Comparison of ENCODE assay signal across 9 mouse cellular contexts in the genomic region with DNA sequence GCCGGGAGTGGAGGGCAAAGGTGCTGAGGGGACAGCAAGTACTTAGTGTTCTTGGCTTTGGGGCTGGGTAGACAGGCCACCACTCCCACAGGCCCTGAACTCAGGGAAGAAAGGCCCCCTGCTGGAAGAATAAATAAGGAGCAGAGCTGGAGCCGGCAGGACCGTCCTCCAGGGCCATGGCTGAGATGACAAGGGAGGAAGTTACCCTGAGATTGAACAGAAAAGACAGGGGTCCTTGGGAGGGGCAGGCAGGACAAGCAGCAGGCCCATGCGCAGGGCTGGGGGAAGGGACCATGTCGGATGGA. TPM values are rescaled to one million over a fixed set of nuclear protein-coding genes. Genes with fewer than 3 reads are reported as not detected.
DNase-seq lines count a peak whose midpoint lies in the region; ATAC-seq and TF ChIP-seq lines count a peak whose summit lies in the region.
"Had no signal": no experiment of that assay in that cellular context is flagged by ENCODE, and none has a peak within 500 bp of the region (broad histone marks: within the 10 kb centered on the region; RNA-seq: fewer than 3 reads in every experiment).

No protein-coding gene starts in this region.

- no peak overlapping the region for H3K9ac ChIP-seq in limb, embryonic 11.5 days (ENCODE audit: low read length)
- H3K9ac ChIP-seq in embryonic facial prominence, embryonic 15.5 days: no peak overlapping the region
- H3K9ac ChIP-seq in midbrain, postnatal 0 days (replicated peaks; ENCODE audit: low read length, poor library complexity, severe bottlenecking): no peak overlapping the region

- WGBS in limb, embryonic 11.5 days: 38% methylated on average over 5 of the region's 5 CpGs
- 28% methylated on average over 5 of the region's 5 CpGs for WGBS in limb, embryonic 10.5 days
- 29% methylated on average over 5 of the region's 5 CpGs for WGBS in embryonic facial prominence, embryonic 15.5 days
- WGBS in midbrain, postnatal 0 days: 16% methylated on average over 5 of the region's 5 CpGs

- peak; percentile 66 for TF ChIP-seq CTCF in midbrain, postnatal 0 days (IDR thresholded peaks at IDR 0.05)

- no peak for DNase-seq in limb, embryonic 11.5 days (ENCODE audit: low spot score)
- no peak for DNase-seq in limb, embryonic 10.5 days (ENCODE audit: low spot score)
- DNase-seq in kidney, postnatal 10 days: peak; percentile 71
- DNase-seq in midbrain, postnatal 0 days (ENCODE audit: low spot score): peak; percentile 51
- DNase-seq in left cerebral cortex, adult 8-10 months (ENCODE audit: low spot score in 2 of 2): no peak
- DNase-seq in layer of hippocampus, postnatal 25 days (ENCODE audit: extremely low spot score in 1 of 2, low spot score in 1 of 2): no peak
- DNase-seq in cerebellum, postnatal 4 days (ENCODE audit: low spot score in 2 of 2): no peak

- no peaks in the 10 kb centered on the region for H3K27me3 ChIP-seq in limb, embryonic 11.5 days (ENCODE audit: control insufficient read depth, insufficient read depth, low read length)
- H3K27me3 ChIP-seq in limb, embryonic 10.5 days (ENCODE audit: low read depth, poor library complexity, severe bottlenecking): no peaks in the 10 kb centered on the region
- H3K27me3 ChIP-seq in embryonic facial prominence, embryonic 15.5 days: no peaks in the 10 kb centered on the region
- no peaks in the 10 kb centered on the region for H3K27me3 ChIP-seq in midbrain, postnatal 0 days (ENCODE audit: insufficient read depth, low read length)

- H3K4me1 ChIP-seq in limb, embryonic 11.5 days (ENCODE audit: control insufficient read depth, insufficient read depth, low read length): peaks cover 6% of the 10 kb centered on the region; the same call in 1 of the 2 replicates
- peaks cover 31% of the 10 kb centered on the region for H3K4me1 ChIP-seq in limb, embryonic 10.5 days
- peaks cover 18% of the 10 kb centered on the region for H3K4me1 ChIP-seq in embryonic facial prominence, embryonic 15.5 days
- no peaks in the 10 kb centered on the region for H3K4me1 ChIP-seq in midbrain, postnatal 0 days (ENCODE audit: insufficient read depth, low read length)

- H3K4me2 ChIP-seq in limb, embryonic 11.5 days (ENCODE audit: low read depth, severe bottlenecking): no peak overlapping the region
- H3K4me2 ChIP-seq in embryonic facial prominence, embryonic 15.5 days (replicated peaks): no peak overlapping the region
- H3K4me2 ChIP-seq in midbrain, postnatal 0 days (ENCODE audit: low read depth, low read length, poor library complexity, severe bottlenecking): no peak overlapping the region

- H3K4me3 ChIP-seq in limb, embryonic 11.5 days (ENCODE audit: low read depth, low read length): no peak overlapping the region
- H3K4me3 ChIP-seq in limb, embryonic 10.5 days: no peak overlapping the region
- H3K4me3 ChIP-seq in embryonic facial prominence, embryonic 15.5 days (replicated peaks): no peak overlapping the region
- H3K4me3 ChIP-seq in midbrain, postnatal 0 days (ENCODE audit: low read depth, low read length): no peak overlapping the region

- peaks cover 19% of the 10 kb centered on the region; the same call in 1 of the 2 replicates for H3K36me3 ChIP-seq in limb, embryonic 11.5 days (ENCODE audit: control insufficient read depth, insufficient read depth, low read length)
- H3K36me3 ChIP-seq in limb, embryonic 10.5 days: peaks cover 79% of the 10 kb centered on the region
- peaks cover 66% of the 10 kb centered on the region for H3K36me3 ChIP-seq in embryonic facial prominence, embryonic 15.5 days
- H3K36me3 ChIP-seq in midbrain, postnatal 0 days (ENCODE audit: insufficient read depth, low read length): peaks cover 67% of the 10 kb centered on the region

- H3K9me3 ChIP-seq in limb, embryonic 11.5 days (ENCODE audit: control insufficient read depth, low read length): no peaks in the 10 kb centered on the region
- no peaks in the 10 kb centered on the region for H3K9me3 ChIP-seq in limb, embryonic 10.5 days (replicated peaks)
- no peaks in the 10 kb centered on the region for H3K9me3 ChIP-seq in embryonic facial prominence, embryonic 15.5 days (replicated peaks)
- no peaks in the 10 kb centered on the region for H3K9me3 ChIP-seq in midbrain, postnatal 0 days (ENCODE audit: low read length)

- H3K27ac ChIP-seq in limb, embryonic 11.5 days (replicated peaks; ENCODE audit: low read depth, low read length): no peak overlapping the region; the same call in 1 of the 2 replicates
- no peak overlapping the region for H3K27ac ChIP-seq in limb, embryonic 10.5 days
- no peak overlapping the region for H3K27ac ChIP-seq in embryonic facial prominence, embryonic 15.5 days (replicated peaks)
- H3K27ac ChIP-seq in midbrain, postnatal 0 days (ENCODE audit: low read depth, low read length): 0 out of 2 replicates have a peak overlapping the region, but pooled peaks have one; percentile 3

- 0 out of 2 replicates have a peak, but pooled peaks have one; percentile 1 for ATAC-seq in limb, embryonic 11.5 days (ENCODE audit: insufficient number of reproducible peaks, low FRiP score, low TSS enrichment, low read depth)
- 0 out of 2 replicates have a peak, but pooled peaks have one; percentile 25 for ATAC-seq in embryonic facial prominence, embryonic 15.5 days (ENCODE audit: insufficient number of reproducible peaks, low FRiP score, low TSS enrichment, low read depth)
- no peak for ATAC-seq in midbrain, postnatal 0 days (ENCODE audit: low FRiP score)

RNA-seq across cellular contexts. Expression of a gene that starts 1.4 kb away (rescaled TPM):
- 242 and 244 TPM in 2 replicates for polyA plus RNA-seq in limb, embryonic 11.5 days (2014; fragmentation: Nextera tagmentation; extraction: Ambion mirVana)
- 276 and 296 TPM in 2 replicates for polyA plus RNA-seq in limb, embryonic 10.5 days (2016; fragmentation: Nextera tagmentation; extraction: Ambion mirVana)
- 256 and 270 TPM in 2 replicates for polyA plus RNA-seq in embryonic facial prominence, embryonic 15.5 days (2015; fragmentation: Nextera tagmentation; extraction: Ambion mirVana)
- 192 and 242 TPM in 2 replicates for total RNA-seq in midbrain, postnatal 0 days (2014; rRNA removed)
- polyA plus RNA-seq in midbrain, postnatal 0 days (2015; fragmentation: Nextera tagmentation; extraction: Ambion mirVana): 204 and 227 TPM in 2 replicates
- 100 to 1,000 TPM; 146 to 171 (median 156) TPM for total RNA-seq in left cerebral cortex, adult 8-10 months (2022)
- 100 to 1,000 TPM; 173 TPM for total RNA-seq in layer of hippocampus, postnatal 25 days (2021)

RNA-seq across cellular contexts. Expression of a gene that starts 9.9 kb away (rescaled TPM):
- polyA plus RNA-seq in limb, embryonic 11.5 days (2014; fragmentation: Nextera tagmentation; extraction: Ambion mirVana): 33.8 and 36.3 TPM in 2 replicates
- 20.2 and 28.1 TPM in 2 replicates for polyA plus RNA-seq in limb, embryonic 10.5 days (2016; fragmentation: Nextera tagmentation; extraction: Ambion mirVana)
- polyA plus RNA-seq in embryonic facial prominence, embryonic 15.5 days (2015; fragmentation: Nextera tagmentation; extraction: Ambion mirVana): 35.5 and 38.7 TPM in 2 replicates
- 677 and 753 TPM in 2 replicates for total RNA-seq in midbrain, postnatal 0 days (2014; rRNA removed)
- 547 and 553 TPM in 2 replicates for polyA plus RNA-seq in midbrain, postnatal 0 days (2015; fragmentation: Nextera tagmentation; extraction: Ambion mirVana)
- 100 to 1,000 TPM; 172 to 193 (median 184) TPM for total RNA-seq in left cerebral cortex, adult 8-10 months (2022)
- total RNA-seq in layer of hippocampus, postnatal 25 days (2021): 100 to 1,000 TPM; 754 to 774 TPM
- total RNA-seq: neutrophil, adult 5-6 weeks had no signal

RNA-seq across cellular contexts. Expression of a gene that starts 10.1 kb away (rescaled TPM):
- 21.2 and 23.8 TPM in 2 replicates for polyA plus RNA-seq in limb, embryonic 11.5 days (2014; fragmentation: Nextera tagmentation; extraction: Ambion mirVana)
- polyA plus RNA-seq in limb, embryonic 10.5 days (2016; fragmentation: Nextera tagmentation; extraction: Ambion mirVana): 28.2 and 30.6 TPM in 2 replicates
- 17.9 and 19.5 TPM in 2 replicates for polyA plus RNA-seq in embryonic facial prominence, embryonic 15.5 days (2015; fragmentation: Nextera tagmentation; extraction: Ambion mirVana)
- 187 and 201 TPM in 2 replicates for total RNA-seq in midbrain, postnatal 0 days (2014; rRNA removed)
- polyA plus RNA-seq in midbrain, postnatal 0 days (2015; fragmentation: Nextera tagmentation; extraction: Ambion mirVana): 65.7 and 67.9 TPM in 2 replicates
- 100 to 1,000 TPM; 237 to 265 (median 247) TPM for total RNA-seq in left cerebral cortex, adult 8-10 months (2022)
- total RNA-seq in layer of hippocampus, postnatal 25 days (2021): 100 to 1,000 TPM; 214 to 222 TPM

RNA-seq across cellular contexts. Expression of a gene that starts 19.9 kb away (rescaled TPM):
- polyA plus RNA-seq in limb, embryonic 11.5 days (2014; fragmentation: Nextera tagmentation; extraction: Ambion mirVana): 68.5 and 71.2 TPM in 2 replicates
- 65.4 and 78.0 TPM in 2 replicates for polyA plus RNA-seq in limb, embryonic 10.5 days (2016; fragmentation: Nextera tagmentation; extraction: Ambion mirVana)
- 111 and 119 TPM in 2 replicates for polyA plus RNA-seq in embryonic facial prominence, embryonic 15.5 days (2015; fragmentation: Nextera tagmentation; extraction: Ambion mirVana)
- 40.4 and 53.9 TPM in 2 replicates for total RNA-seq in midbrain, postnatal 0 days (2014; rRNA removed)
- polyA plus RNA-seq in midbrain, postnatal 0 days (2015; fragmentation: Nextera tagmentation; extraction: Ambion mirVana): 38.8 and 49.9 TPM in 2 replicates
- total RNA-seq in left cerebral cortex, adult 8-10 months (2022): 10 to 100 TPM; 25.3 to 31.3 (median 28.6) TPM
- 10 to 100 TPM; 24.5 to 24.7 TPM for total RNA-seq in layer of hippocampus, postnatal 25 days (2021)

RNA-seq across cellular contexts. Expression of a gene that starts 22.9 kb away (rescaled TPM):
- polyA plus RNA-seq in limb, embryonic 11.5 days (2014; fragmentation: Nextera tagmentation; extraction: Ambion mirVana): 1.1 and 2.2 TPM in 2 replicates
- polyA plus RNA-seq in limb, embryonic 10.5 days (2016; fragmentation: Nextera tagmentation; extraction: Ambion mirVana): 2.4 and 2.5 TPM in 2 replicates
- polyA plus RNA-seq in embryonic facial prominence, embryonic 15.5 days (2015; fragmentation: Nextera tagmentation; extraction: Ambion mirVana): 2.3 and 3.0 TPM in 2 replicates
- total RNA-seq in midbrain, postnatal 0 days (2014; rRNA removed): 54.0 and 64.0 TPM in 2 replicates
- polyA plus RNA-seq in midbrain, postnatal 0 days (2015; fragmentation: Nextera tagmentation; extraction: Ambion mirVana): 64.2 and 72.0 TPM in 2 replicates
- total RNA-seq in left cerebral cortex, adult 8-10 months (2022): 100 to 1,000 TPM; 135 to 156 (median 139) TPM
- total RNA-seq in layer of hippocampus, postnatal 25 days (2021): 100 to 1,000 TPM; 131 to 138 TPM
- total RNA-seq: neutrophil, adult 5-6 weeks had no signal

Comparison
In these comparisons a context has a peak if more than half of its experiments do, and no peak if none do; other contexts are left out.
1. DNase-seq: peak in kidney, postnatal 10 days (single experiment) and midbrain, postnatal 0 days (single experiment); none in limb, embryonic 11.5 days (single experiment), limb, embryonic 10.5 days (single experiment), left cerebral cortex, adult 8-10 months (0 of 2), layer of hippocampus, postnatal 25 days (0 of 2) and cerebellum, postnatal 4 days (0 of 2).
2. RNA of a gene that starts 9.9 kb away (polyA plus RNA-seq): 547 to 553 TPM in midbrain, postnatal 0 days; 35.5 to 38.7 TPM in embryonic facial prominence, embryonic 15.5 days, 33.8 to 36.3 TPM in limb, embryonic 11.5 days and 20.2 to 28.1 TPM in limb, embryonic 10.5 days; every median in the first group is over 10 times any median in the second.